Comparison of ENCODE assay signal across 12 mouse cellular contexts in the genomic region with DNA sequence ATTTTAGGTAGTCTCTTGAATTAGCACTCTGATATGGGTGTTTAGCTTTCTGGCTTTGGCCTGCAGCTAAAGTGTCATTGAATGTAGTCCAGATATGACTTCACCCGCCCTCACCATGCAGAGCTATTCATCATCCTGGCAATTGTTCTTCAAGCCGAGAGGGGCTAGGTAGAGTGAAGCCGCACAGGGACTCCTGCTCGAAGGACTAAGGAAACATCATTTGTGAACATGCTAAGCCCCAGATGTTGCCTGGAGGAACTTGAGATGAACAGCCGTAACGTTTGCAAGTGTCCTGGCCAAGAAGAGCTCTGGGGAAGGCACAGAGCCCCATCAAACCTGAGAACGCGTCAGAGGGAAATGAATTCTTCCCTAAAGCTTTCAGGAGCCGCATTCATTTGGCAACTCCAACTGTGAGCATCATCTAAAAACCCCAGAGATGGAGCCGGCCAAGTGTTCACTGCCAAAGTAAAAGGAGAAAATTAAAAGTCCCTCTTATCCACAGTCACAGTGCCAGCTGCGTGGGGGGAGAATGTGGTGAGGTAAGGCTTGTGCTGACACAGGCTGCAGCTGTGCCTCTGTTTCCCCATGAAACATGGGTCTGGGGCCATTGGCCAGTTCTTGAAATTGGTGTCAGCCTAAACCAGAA. TPM values are rescaled to one million over a fixed set of nuclear protein-coding genes. Genes with fewer than 3 reads are reported as not detected.
A peak's percentile ranks its signal among the peaks of the same experiment; 100 is the strongest.
DNase-seq lines count a peak whose midpoint lies in the region; ATAC-seq and TF ChIP-seq lines count a peak whose summit lies in the region.
"Had no signal": no experiment of that assay in that cellular context is flagged by ENCODE, and none has a peak within 500 bp of the region (broad histone marks: within the 10 kb centered on the region; RNA-seq: fewer than 3 reads in every experiment).

No protein-coding gene starts in this region.

- H3K27me3 ChIP-seq in forebrain, embryonic 13.5 days: no peaks in the 10 kb centered on the region
- H3K27me3 ChIP-seq in forebrain, embryonic 12.5 days: no peaks in the 10 kb centered on the region
- no peaks in the 10 kb centered on the region for H3K27me3 ChIP-seq in midbrain, postnatal 0 days (ENCODE audit: insufficient read depth, low read length)
- H3K27me3 ChIP-seq in midbrain, embryonic 15.5 days (replicated peaks): no peaks in the 10 kb centered on the region
- no peaks in the 10 kb centered on the region for H3K27me3 ChIP-seq in thymus, adult 2 months (ENCODE audit: control insufficient read depth, insufficient read depth, low read length)
- H3K27me3 ChIP-seq: intestine, embryonic 15.5 days had no signal

- TF ChIP-seq CTCF in midbrain, postnatal 0 days (IDR thresholded peaks at IDR 0.05): no peak
- TF ChIP-seq CTCF in thymus, adult 2 months (IDR thresholded peaks at IDR 0.05; ENCODE audit: borderline replicate concordance, control insufficient read depth, extremely low read depth, insufficient read depth, low read length, poor library complexity): no peak
- TF ChIP-seq CTCF in lung, adult 2 months (IDR thresholded peaks at IDR 0.05; ENCODE audit: insufficient read depth, low read length): no peak

- WGBS in forebrain, embryonic 13.5 days: 64% methylated on average over 11 of the region's 11 CpGs
- WGBS in forebrain, embryonic 12.5 days: 74% methylated on average over 11 of the region's 11 CpGs
- whole genome bisulfite sequencing in midbrain, postnatal 0 days: 54% methylated on average over 11 of the region's 11 CpGs
- WGBS in midbrain, embryonic 15.5 days: 70% methylated on average over 11 of the region's 11 CpGs
- WGBS in thymus, adult 2 months: 94% methylated on average over 11 of the region's 11 CpGs
- WGBS in lung, adult 2 months: 61% methylated on average over 11 of the region's 11 CpGs

- intact Hi-C loops in left cerebral cortex, postnatal 36 days (cut with DNase I): no loop called here

- no peak overlapping the region for H3K4me3 ChIP-seq in forebrain, embryonic 13.5 days
- H3K4me3 ChIP-seq in forebrain, embryonic 12.5 days (replicated peaks): no peak overlapping the region
- H3K4me3 ChIP-seq in midbrain, postnatal 0 days (ENCODE audit: low read depth, low read length): no peak overlapping the region
- no peak overlapping the region for H3K4me3 ChIP-seq in midbrain, embryonic 15.5 days
- H3K4me3 ChIP-seq in thymus, adult 2 months (ENCODE audit: control insufficient read depth, insufficient read depth, low read length): no peak overlapping the region
- H3K4me3 ChIP-seq in lung, adult 2 months (replicated peaks; ENCODE audit: extremely low read depth, low read depth, low read length): no peak overlapping the region
- H3K4me3 ChIP-seq: intestine, embryonic 15.5 days had no signal

- no peaks in the 10 kb centered on the region for H3K36me3 ChIP-seq in forebrain, embryonic 13.5 days (ENCODE audit: poor library complexity, severe bottlenecking)
- H3K36me3 ChIP-seq in forebrain, embryonic 12.5 days (replicated peaks): no peaks in the 10 kb centered on the region
- no peaks in the 10 kb centered on the region for H3K36me3 ChIP-seq in midbrain, postnatal 0 days (ENCODE audit: insufficient read depth, low read length)
- H3K36me3 ChIP-seq in midbrain, embryonic 15.5 days (replicated peaks): no peaks in the 10 kb centered on the region
- no peaks in the 10 kb centered on the region for H3K36me3 ChIP-seq in thymus, adult 2 months (ENCODE audit: control insufficient read depth, insufficient read depth, low read length)
- H3K36me3 ChIP-seq: intestine, embryonic 15.5 days had no signal

- peaks cover 38% of the 10 kb centered on the region for H3K4me1 ChIP-seq in forebrain, embryonic 13.5 days
- H3K4me1 ChIP-seq in forebrain, embryonic 12.5 days: peaks cover 42% of the 10 kb centered on the region
- peaks cover 14% of the 10 kb centered on the region for H3K4me1 ChIP-seq in midbrain, postnatal 0 days (ENCODE audit: insufficient read depth, low read length)
- peaks cover 23% of the 10 kb centered on the region for H3K4me1 ChIP-seq in midbrain, embryonic 15.5 days
- H3K4me1 ChIP-seq in thymus, adult 2 months (replicated peaks; ENCODE audit: control insufficient read depth, insufficient read depth, low read length): no peaks in the 10 kb centered on the region
- peaks cover 3% of the 10 kb centered on the region; the same call in 1 of the 2 replicates for H3K4me1 ChIP-seq in lung, adult 2 months (ENCODE audit: control insufficient read depth, insufficient read depth, low read length)

- H3K9me3 ChIP-seq in forebrain, embryonic 13.5 days (replicated peaks): no peaks in the 10 kb centered on the region
- H3K9me3 ChIP-seq in forebrain, embryonic 12.5 days: no peaks in the 10 kb centered on the region
- H3K9me3 ChIP-seq in midbrain, postnatal 0 days (ENCODE audit: low read length): no peaks in the 10 kb centered on the region
- H3K9me3 ChIP-seq in midbrain, embryonic 15.5 days: no peaks in the 10 kb centered on the region
- H3K9me3 ChIP-seq: intestine, embryonic 15.5 days had no signal

- no peak for ATAC-seq in forebrain, embryonic 13.5 days
- no peak for ATAC-seq in forebrain, embryonic 12.5 days (ENCODE audit: low FRiP score)
- ATAC-seq in midbrain, postnatal 0 days (ENCODE audit: low FRiP score): no peak
- ATAC-seq in midbrain, embryonic 15.5 days (replicated peaks): no peak
- ATAC-seq: intestine, embryonic 15.5 days; liver, postnatal 0 days had no signal

- no peak for TF ChIP-seq POLR2A in thymus, adult 2 months (IDR thresholded peaks at IDR 0.05; ENCODE audit: control insufficient read depth, extremely low read depth, insufficient read depth, low read length, poor library complexity)
- no peak for TF ChIP-seq POLR2A in lung, adult 2 months (IDR thresholded peaks at IDR 0.05; ENCODE audit: borderline replicate concordance, extremely low read depth, low read depth, low read length)

- 0 out of 2 replicates have a peak overlapping the region, but pooled peaks have one; percentile 14 for H3K27ac ChIP-seq in forebrain, embryonic 13.5 days
- H3K27ac ChIP-seq in forebrain, embryonic 12.5 days: no peak overlapping the region; the same call in 1 of the 2 replicates
- no peak overlapping the region for H3K27ac ChIP-seq in midbrain, postnatal 0 days (ENCODE audit: low read depth, low read length)
- H3K27ac ChIP-seq in midbrain, embryonic 15.5 days: no peak overlapping the region
- H3K27ac ChIP-seq in thymus, adult 2 months (ENCODE audit: control insufficient read depth, insufficient read depth, low read length): no peak overlapping the region
- H3K27ac ChIP-seq: intestine, embryonic 15.5 days had no signal

- no peak overlapping the region for H3K9ac ChIP-seq in forebrain, embryonic 13.5 days
- no peak overlapping the region for H3K9ac ChIP-seq in forebrain, embryonic 12.5 days
- H3K9ac ChIP-seq in midbrain, postnatal 0 days (replicated peaks; ENCODE audit: low read length, poor library complexity, severe bottlenecking): no peak overlapping the region
- no peak overlapping the region for H3K9ac ChIP-seq in midbrain, embryonic 15.5 days
- H3K9ac ChIP-seq: intestine, embryonic 15.5 days; liver, postnatal 0 days had no signal

- no peak overlapping the region for H3K4me2 ChIP-seq in forebrain, embryonic 13.5 days
- no peak overlapping the region for H3K4me2 ChIP-seq in forebrain, embryonic 12.5 days
- no peak overlapping the region for H3K4me2 ChIP-seq in midbrain, postnatal 0 days (ENCODE audit: low read depth, low read length, poor library complexity, severe bottlenecking)
- no peak overlapping the region for H3K4me2 ChIP-seq in midbrain, embryonic 15.5 days
- H3K4me2 ChIP-seq: intestine, embryonic 15.5 days had no signal

- peak; percentile 45 for DNase-seq in midbrain, postnatal 0 days (ENCODE audit: low spot score)
- DNase-seq in left cerebral cortex, postnatal 36 days (ENCODE audit: low spot score in 2 of 2): peak; percentile 25 to 43
- DNase-seq in thymus, adult 2 months: no peak
- no peak for DNase-seq in thymus, postnatal 36 days
- DNase-seq in lung, adult 2 months: no peak
- DNase-seq: liver, postnatal 0 days had no signal

RNA-seq across cellular contexts. Expression of gene Cpa1, which starts 10.8 kb away (rescaled TPM):
- polyA plus RNA-seq in forebrain, embryonic 13.5 days (2015; fragmentation: Nextera tagmentation; extraction: Ambion mirVana): 0.96 and 1.3 TPM in 2 replicates
- 0.24 TPM in 1 of 2 replicates, not detected in the other for polyA plus RNA-seq in forebrain, embryonic 12.5 days (2016; fragmentation: Nextera tagmentation; extraction: Ambion mirVana)
- 0.60 and 0.94 TPM in 2 replicates for total RNA-seq in midbrain, postnatal 0 days (2014; rRNA removed)
- polyA plus RNA-seq in midbrain, postnatal 0 days (2015; fragmentation: Nextera tagmentation; extraction: Ambion mirVana): 0.44 and 0.51 TPM in 2 replicates
- 0.63 and 0.89 TPM in 2 replicates for polyA plus RNA-seq in midbrain, embryonic 15.5 days (2015; fragmentation: Nextera tagmentation; extraction: Ambion mirVana)
- not detected for total RNA-seq in left cerebral cortex, postnatal 36 days (2021)
- not detected in 2 replicates for polyA plus RNA-seq in thymus, adult 2 months (2012; rRNA removed)
- 0.39 and 4.3 TPM in 2 replicates for polyA plus RNA-seq in lung, adult 2 months (2012; rRNA removed)
- total RNA-seq: adrenal gland, adult 18-20 months had no signal
- polyA plus RNA-seq: neural tube, embryonic 11.5 days had no signal

RNA-seq across cellular contexts. Expression of gene Cpa5, which starts 39.0 kb away (rescaled TPM):
- 0.10 and 0.14 TPM in 2 replicates for polyA plus RNA-seq in forebrain, embryonic 13.5 days (2015; fragmentation: Nextera tagmentation; extraction: Ambion mirVana)
- polyA plus RNA-seq in forebrain, embryonic 12.5 days (2016; fragmentation: Nextera tagmentation; extraction: Ambion mirVana): 0.21 and 0.24 TPM in 2 replicates
- total RNA-seq in midbrain, postnatal 0 days (2014; rRNA removed): not detected in 2 replicates
- 0.13 TPM in 1 of 2 replicates, not detected in the other for polyA plus RNA-seq in midbrain, postnatal 0 days (2015; fragmentation: Nextera tagmentation; extraction: Ambion mirVana)
- not detected in 2 replicates for polyA plus RNA-seq in midbrain, embryonic 15.5 days (2015; fragmentation: Nextera tagmentation; extraction: Ambion mirVana)
- not detected for total RNA-seq in left cerebral cortex, postnatal 36 days (2021)
- 0.10 TPM in 1 of 2 replicates, not detected in the other for polyA plus RNA-seq in thymus, adult 2 months (2012; rRNA removed)
- not detected in 2 replicates for polyA plus RNA-seq in lung, adult 2 months (2012; rRNA removed)
- total RNA-seq: adrenal gland, adult 18-20 months had no signal
- polyA plus RNA-seq: liver, postnatal 0 days; neural tube, embryonic 11.5 days had no signal

RNA-seq across cellular contexts. Expression of gene Cep41, which starts 43.8 kb away (rescaled TPM):
- 19.5 and 19.6 TPM in 2 replicates for polyA plus RNA-seq in forebrain, embryonic 13.5 days (2015; fragmentation: Nextera tagmentation; extraction: Ambion mirVana)
- 23.3 and 25.1 TPM in 2 replicates for polyA plus RNA-seq in forebrain, embryonic 12.5 days (2016; fragmentation: Nextera tagmentation; extraction: Ambion mirVana)
- total RNA-seq in midbrain, postnatal 0 days (2014; rRNA removed): 8.1 and 15.7 TPM in 2 replicates
- polyA plus RNA-seq in midbrain, postnatal 0 days (2015; fragmentation: Nextera tagmentation; extraction: Ambion mirVana): 8.3 and 9.5 TPM in 2 replicates
- polyA plus RNA-seq in midbrain, embryonic 15.5 days (2015; fragmentation: Nextera tagmentation; extraction: Ambion mirVana): 13.6 and 14.0 TPM in 2 replicates
- 1 to 10 TPM; 7.1 to 9.0 TPM for total RNA-seq in left cerebral cortex, postnatal 36 days (2021)
- polyA plus RNA-seq in thymus, adult 2 months (2012; rRNA removed): 6.6 TPM in 2 replicates
- polyA plus RNA-seq in lung, adult 2 months (2012; rRNA removed): 3.7 and 4.6 TPM in 2 replicates

Comparison
In these comparisons a context has a peak if more than half of its experiments do, and no peak if none do; other contexts are left out.
1. DNase-seq: peak in midbrain, postnatal 0 days (single experiment) and left cerebral cortex, postnatal 36 days (2 of 2); none in thymus, adult 2 months (single experiment), thymus, postnatal 36 days (0 of 2) and lung, adult 2 months (single experiment).